Mouse (Mus musculus) gastrocnemius, postnatal 4 days (tissue): Measurements from ENCODE around the gene Bst2. TPM values are rescaled to one million over a fixed set of nuclear protein-coding genes. Genes with fewer than 3 reads are reported as not detected.

Source experiments
- DNase-seq, 2 experiments: peaks; one replicate each; pipeline ENCODE4 v3.0.0; 2021 to 2022; ENCODE audit warnings: low spot score in 2 of 2, mixed read lengths in 2 of 2
- long read RNA-seq, 2 experiments: library from polyadenylated mRNA; stranded (forward); transcript quantifications; one replicate each; pipeline ENCODE4 v2.0.0; 2021
- total RNA-seq, 2 experiments: library from RNA; stranded (reverse); gene quantifications; 2 replicates each; pipeline ENCODE4 v1.2.3; 2021

Bst2 gene
- total RNA-seq: 10 to 100 TPM; 18.3 to 20.1 TPM
- long read RNA-seq, experiment 1, partial matches to known transcripts: 0 of 4 reads
- long read RNA-seq, experiment 1, other reads (novel, unspliced or antisense): 0 of 4 reads
- long read RNA-seq, experiment 2, partial matches to known transcripts: 1 of 1 reads
- long read RNA-seq, experiment 2, other reads (novel, unspliced or antisense): 0 of 1 reads

DNA sequence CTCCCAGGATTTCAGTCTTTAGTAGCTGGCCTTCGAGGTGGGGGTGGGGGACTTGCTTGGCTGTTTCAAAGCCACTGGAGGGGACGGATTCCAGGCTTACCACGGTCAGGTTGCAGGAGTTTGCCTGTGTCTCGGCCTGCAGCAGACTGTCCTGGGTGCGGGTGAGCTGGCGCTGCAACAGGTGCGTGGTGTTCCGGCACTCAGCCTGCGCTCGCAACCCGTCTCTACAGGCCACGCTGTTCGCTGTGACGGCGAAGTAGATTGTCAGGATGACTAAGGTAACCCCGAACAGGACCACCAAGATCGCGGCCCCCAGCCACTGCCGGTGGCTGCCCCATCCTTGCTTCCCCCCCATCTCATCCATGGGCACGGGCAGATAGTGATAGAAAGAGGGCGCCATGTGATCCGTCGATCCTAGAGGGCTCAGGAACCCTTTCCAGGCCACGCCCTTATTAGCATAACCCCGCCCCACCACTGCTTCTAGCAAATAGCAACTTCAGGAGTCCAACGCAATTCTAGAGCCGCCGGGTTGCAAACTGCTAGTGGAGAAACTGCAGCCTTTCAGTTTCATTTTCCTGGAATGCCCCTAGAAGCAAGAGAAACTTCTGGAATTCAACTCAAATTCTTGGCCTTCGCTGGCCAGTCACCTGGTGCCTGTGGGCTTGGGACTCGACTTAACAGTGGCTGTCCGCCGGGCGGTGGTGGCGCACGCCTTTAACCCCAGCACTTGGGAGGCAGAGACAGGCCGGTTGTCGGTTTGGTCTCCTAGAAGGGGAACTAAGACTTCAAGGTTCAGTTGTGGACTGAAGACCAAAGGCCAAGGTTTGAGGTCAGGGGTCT lies at the start of gene Bst2:
Bst2 (minus strand) TSS at position 429 of the 840 bp plus-strand sequence.
- peak; percentile 58 to 85 for DNase-seq

- DNase-seq: no peak
These were observed 49.6 kb upstream of the Bst2 start for GRCm38 (mm10) chr8:71586891-71587290.

DNA sequence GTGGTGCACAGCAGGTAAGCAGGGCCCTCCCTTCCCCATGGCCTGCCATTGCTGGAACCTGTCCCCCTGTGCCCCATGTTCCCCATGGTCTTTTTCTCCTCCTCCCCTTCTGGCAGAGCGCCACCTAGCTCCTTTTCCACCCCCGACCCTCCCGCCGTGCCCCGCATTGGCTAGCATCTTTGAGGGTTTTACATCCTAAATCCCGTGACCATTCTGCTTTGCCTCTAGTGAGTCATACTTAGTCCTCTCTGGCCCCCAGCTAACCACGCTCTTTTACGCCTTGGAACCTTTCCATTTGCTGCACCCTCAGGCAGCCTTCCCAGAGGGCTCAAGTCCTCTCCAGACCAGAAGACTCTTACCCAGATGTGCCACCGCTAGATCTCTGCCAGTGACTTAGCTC lies 42.9 kb upstream of the Bst2 start:
- DNase-seq: no peak

- no peak for DNase-seq
These were observed 42.2 kb upstream of the Bst2 start for GRCm38 (mm10) chr8:71579476-71579875.

- DNase-seq: no peak
These were observed 41.8 kb upstream of the Bst2 start for GRCm38 (mm10) chr8:71579009-71579408.

DNA sequence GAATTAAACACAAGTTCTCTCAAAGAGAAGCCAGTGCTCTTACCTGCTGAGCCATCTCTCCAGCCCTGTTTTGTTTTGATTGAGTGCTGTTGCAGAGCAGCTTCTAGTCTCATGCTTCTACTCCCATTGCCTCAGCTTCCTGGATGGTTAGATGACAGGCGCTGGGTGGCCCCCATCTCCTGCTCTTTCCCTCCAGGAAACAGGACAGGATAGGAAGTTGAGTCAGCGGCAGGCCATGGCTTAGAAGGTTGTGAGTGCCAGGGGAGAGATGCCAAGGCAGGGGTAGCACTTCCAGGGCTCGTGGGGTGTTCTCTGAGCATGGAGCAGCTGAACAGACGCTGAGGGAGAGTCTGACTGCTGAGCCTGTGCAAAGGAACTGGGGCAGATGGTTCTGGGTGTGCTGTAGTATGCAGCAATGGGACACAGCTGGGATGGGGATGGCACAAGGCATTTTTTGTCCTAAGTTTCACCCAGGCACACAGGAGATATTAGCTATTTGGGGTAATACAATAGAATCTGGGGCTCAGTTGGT lies 40.7 kb upstream of the Bst2 start:
- no peak for DNase-seq

DNA sequence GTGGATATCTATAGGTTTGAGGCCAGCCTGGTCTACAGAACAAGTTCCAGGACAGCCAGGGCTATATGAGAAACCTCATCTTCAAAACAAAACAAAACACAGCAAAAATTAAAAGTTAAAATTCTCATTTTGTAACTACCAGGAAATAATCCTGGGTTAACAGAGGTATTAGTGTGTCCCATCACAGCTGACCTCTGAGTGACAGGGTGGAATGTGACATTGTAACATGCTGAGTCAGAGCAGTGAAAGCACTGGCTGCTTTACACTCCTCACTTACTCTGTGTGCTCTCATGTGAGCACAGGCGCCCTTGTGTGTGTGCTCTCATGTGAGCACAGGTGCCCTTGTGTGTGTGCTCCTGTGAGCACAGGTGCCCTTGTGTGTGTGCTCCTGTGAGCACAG lies 37.8 kb upstream of the Bst2 start:
- no peak for DNase-seq

- no peak for DNase-seq
These were observed 37.2 kb upstream of the Bst2 start for GRCm38 (mm10) chr8:71574426-71574825.

DNA sequence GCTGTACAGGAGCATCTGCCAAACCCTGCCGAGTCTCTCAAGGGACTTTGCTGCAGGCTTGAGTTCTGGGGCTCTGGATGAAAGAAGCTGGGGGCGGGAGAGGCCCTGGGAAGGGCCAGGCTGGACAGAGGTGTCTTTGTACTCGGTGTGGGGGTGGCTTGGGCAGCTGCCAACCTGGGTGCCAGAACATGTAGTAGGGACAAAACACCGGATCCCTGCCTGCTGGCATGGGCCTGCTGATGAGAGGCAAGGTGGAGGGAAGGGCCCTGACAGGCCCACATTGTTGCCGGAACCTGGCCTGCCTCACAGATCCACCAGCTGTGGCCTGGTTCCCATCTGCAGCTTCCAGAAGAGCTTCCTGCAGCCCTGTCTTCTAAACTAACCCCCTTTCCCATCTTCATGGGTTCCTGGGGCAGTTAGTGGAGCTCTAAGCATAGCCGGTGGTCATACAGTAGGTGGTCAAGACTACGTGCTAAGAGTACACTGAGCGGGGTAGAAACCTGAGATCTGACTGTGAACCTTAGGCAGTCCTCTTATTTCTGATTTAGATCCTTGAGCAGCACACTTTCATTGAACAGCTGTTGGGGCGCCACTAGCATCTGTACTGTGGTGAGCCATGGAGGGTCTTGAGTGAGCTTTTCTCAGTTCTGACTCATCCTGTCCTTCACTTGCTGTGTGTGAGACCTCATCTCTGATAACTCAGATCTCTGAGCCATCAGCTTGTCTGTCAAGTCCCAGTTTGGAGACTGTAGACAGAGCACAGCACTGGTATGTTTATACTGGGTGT lies 35.8 kb upstream of the Bst2 start:
- peak in 1 of 2 experiments; percentile 60 for DNase-seq

DNA sequence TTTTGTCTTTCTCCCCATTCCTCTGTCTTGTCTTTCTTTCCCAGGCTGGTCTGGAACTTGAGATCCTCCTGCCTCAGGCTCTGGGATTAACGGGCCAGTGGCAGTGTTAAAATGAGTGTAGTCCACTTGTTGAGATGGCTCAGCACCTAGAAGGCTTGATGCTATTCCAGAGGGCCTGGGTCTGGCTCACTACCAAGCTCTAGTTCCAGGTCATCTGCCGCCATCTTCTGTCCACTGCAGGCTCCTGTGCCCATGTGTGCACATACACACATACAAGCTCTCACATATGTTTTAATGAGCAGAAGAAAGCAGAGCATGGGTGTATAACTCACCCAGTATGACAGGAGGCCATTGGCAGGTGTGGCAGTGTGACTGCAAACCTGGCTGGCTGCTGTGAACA lies 34.8 kb upstream of the Bst2 start:
- no peak for DNase-seq

DNA sequence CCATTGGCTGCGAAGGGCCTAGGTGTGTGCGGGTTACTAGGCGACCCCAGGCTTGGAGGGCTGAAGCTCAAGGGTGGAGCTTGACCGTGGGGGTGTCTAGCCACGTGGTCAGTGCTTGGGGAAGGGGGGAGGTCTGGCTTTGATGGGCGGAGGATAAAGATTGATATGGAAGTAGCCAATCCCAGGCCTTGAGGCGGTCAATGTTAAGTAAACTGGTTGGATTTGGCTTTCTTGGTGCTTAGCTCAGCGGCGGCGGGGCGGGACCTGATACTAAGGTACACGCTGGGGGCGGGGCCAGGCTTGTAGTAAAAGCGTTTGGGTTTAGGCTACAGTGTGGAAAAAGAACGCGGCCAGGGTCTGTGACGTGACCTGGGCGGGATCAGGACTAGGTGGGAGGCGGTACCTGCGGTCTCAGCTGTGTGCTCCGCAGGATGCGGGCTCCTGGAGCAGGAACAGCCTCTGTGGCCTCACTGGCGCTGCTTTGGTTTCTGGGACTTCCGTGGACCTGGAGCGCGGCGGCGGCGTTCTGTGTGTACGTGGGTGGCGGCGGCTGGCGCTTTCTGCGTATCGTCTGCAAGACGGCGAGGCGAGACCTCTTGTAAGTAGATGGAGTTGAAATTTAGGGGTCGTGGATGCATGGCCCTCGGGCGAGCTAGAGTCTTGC lies 33.2 kb upstream of the Bst2 start:
- DNase-seq: peak; percentile 60 to 87

DNA sequence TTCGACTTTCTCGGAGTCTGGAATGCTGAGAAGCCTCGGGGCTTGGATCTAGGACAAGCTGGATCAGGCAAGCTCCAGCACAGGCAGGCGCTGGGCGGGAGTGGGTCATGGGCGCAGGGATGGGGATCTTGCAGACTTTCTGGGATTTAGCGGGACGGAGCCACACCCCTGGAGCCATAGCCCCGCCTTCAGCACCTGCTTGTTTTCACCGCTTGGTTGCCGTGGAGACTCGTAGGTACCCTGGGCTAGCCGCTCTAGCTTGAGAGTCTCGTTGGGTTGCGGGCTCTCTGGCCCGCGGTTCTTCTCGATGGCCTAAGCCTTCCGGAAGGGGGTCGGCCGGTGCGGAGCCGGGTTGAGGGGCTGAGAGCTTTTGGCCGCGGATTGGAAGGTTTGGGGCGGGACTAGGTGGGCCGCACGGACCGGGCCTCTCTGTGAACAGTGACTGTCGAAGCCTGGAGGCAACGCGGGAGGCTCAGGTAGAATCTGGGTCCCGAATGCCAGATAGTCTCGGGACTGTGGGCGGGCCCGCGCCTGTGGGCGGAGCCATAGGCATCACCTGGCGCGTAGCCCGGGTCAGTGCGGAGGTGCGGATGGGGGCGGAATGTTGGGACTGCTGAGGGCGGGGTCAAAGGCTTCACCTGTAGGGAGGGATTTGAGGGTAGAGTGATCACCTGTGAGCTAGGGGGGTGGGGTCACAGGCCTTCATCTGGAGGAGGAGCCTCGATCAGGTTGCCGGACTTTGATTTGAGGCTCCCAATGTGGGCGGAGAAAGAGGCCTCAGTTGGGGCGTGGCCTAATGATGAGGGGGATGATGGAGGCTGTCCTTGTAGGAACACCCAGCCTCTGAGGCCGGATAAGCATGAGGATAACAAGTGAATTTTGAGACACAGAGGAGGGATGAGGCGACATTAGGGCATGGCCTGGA lies 32.4 kb upstream of the Bst2 start:
- peak; percentile 43 to 79 for DNase-seq

DNA sequence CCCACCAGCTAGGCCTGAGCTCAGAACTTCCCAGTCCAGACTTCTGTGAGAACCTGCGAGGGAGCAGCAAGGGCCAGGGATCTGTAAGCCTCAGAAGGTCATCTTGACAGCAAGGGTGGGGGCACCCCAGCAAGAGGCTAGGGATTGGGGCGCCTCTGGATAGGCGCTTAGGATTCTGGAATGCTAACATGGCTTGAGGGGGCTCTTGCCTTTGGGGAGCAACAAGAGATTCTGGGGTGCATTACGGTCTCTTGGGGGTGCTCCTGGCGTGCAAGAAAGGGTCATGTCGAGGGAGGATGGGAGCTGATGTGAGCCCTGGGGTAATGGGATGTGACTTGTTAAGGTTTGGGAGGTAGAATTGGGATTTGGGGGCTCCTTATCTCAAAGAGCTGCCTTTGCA lies 31.7 kb upstream of the Bst2 start:
- no peak for DNase-seq

DNA sequence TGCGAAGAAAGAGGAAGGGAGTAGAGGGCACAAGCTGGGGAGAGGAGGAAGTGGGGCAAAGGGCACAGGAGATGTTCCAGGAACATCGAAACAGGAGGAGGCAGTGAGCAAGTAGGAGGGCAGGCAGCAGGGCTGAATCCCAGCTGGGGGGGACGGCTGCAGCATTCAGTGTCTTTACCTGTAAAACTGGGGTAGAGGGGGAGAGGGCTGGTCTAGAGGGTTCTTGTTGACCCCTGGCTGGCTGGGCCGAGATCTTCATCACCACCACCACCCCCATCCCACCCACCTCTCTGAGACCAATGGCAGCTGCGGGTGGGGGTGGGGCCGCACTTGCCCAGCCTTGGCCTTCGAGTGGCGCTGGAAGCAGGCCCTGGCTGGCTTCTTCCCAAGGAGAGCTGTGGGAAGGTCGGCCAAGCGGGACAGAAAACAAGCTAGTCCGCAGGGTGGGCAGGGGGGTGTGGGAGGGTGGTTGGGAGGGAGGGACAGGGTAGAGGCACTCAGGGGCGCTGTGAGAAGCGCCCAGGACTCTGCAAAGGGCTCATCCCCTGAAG lies 31.2 kb upstream of the Bst2 start, which contains the start of gene Slc27a1:
Slc27a1 (plus strand) TSS at position 496 of the 551 bp plus-strand sequence.
- peak; percentile 61 to 71 for DNase-seq

- no peak for DNase-seq
These were observed 30.3 kb upstream of the Bst2 start for GRCm38 (mm10) chr8:71567587-71567986.

GRCm38 (mm10) chr8:71566501-71566900 lies 29.2 kb upstream of the Bst2 start, which contains the start of gene Nxnl1:
Gene Nxnl1 (minus strand): TSS chr8:71566601.
- no peak for DNase-seq

GRCm38 (mm10) chr8:71563992-71564391 lies 26.7 kb upstream of the Bst2 start:
- DNase-seq: no peak

- peak; percentile 79 to 84 for DNase-seq
These were observed 25.5 kb upstream of the Bst2 start for GRCm38 (mm10) chr8:71562751-71563150.

DNA sequence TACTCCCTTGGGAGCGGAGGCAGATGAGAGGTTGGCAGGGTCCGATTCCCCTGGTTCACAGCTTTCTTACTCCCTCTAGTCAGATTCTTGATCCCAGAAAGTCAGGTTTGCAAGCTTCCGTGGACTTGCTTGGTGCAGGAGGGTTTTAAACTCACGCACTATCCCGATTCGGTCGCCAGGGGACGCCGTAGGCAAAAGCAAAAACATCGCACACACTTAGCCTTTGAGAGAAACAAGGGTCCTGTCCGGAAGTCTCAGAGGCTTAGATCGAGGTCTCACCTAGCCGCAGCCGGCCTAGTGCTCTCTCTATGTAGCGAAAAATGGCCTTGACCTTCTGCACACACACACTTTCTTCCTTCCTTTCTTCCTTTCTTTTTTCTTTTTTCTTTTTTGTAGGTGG lies 24.1 kb upstream of the Bst2 start:
- DNase-seq: peak in 1 of 2 experiments; percentile 39
